Mouse (Mus musculus) neural tube, embryonic 11.5 days (tissue): ENCODE measurements around the gene Asb14. TPM values are rescaled to one million over a fixed set of nuclear protein-coding genes. Genes with fewer than 3 reads are reported as not detected.
"Not testable (repeated sequence)": the region's sequence is repeated elsewhere in the genome, so short reads cannot be mapped to it uniquely, and the experiment has no call there.

Experiments
- ATAC-seq: fragments of 200-750 bp; cut with Nextera tagmentation; 2 replicates; pipeline ENCODE4 v1.8.0; 2017; ENCODE audit warnings: moderate number of reproducible peaks, mild to moderate bottlenecking, moderate TSS enrichment, moderate library complexity; ENCODE audit not compliant: insufficient read depth, low FRiP score, low TSS enrichment
- DNase-seq: peaks from one replicate; pipeline ENCODE4 v3.0.0-alpha.2; 2015; ENCODE audit warnings: low spot score
- H3K27ac ChIP-seq: fragments of 300-500 bp; sonication (generic); 2 replicates; pipeline ENCODE4 v1.5.1; 2014; ENCODE audit warnings: low read depth, mild to moderate bottlenecking, low read length
- H3K27me3 ChIP-seq: fragments of 300-500 bp; sonication (generic); 2 replicates; pipeline ENCODE4 v1.6.1; 2014; ENCODE audit warnings: mild to moderate bottlenecking, low read length, mixed read lengths; ENCODE audit not compliant: control insufficient read depth, insufficient read depth
- H3K36me3 ChIP-seq: fragments of 300-500 bp; sonication (generic); 2 replicates; pipeline ENCODE4 v1.6.1; 2014; ENCODE audit warnings: mild to moderate bottlenecking, low read length, moderate library complexity, mixed read lengths; ENCODE audit not compliant: control insufficient read depth, insufficient read depth
- H3K4me1 ChIP-seq: fragments of 300-500 bp; sonication (generic); 2 replicates; pipeline ENCODE4 v1.6.1; 2014; ENCODE audit warnings: low read length, mixed read lengths; ENCODE audit not compliant: control insufficient read depth, insufficient read depth
- H3K4me2 ChIP-seq: fragments of 300-500 bp; sonication (generic); 2 replicates; pipeline ENCODE4 v1.6.1; 2014; ENCODE audit warnings: low read depth, mild to moderate bottlenecking, moderate library complexity
- H3K4me3 ChIP-seq: fragments of 300-500 bp; sonication (generic); 2 replicates; pipeline ENCODE4 v1.5.1; 2014; ENCODE audit warnings: low read depth, low read length
- H3K9ac ChIP-seq: fragments of 300-500 bp; sonication (generic); 2 replicates; pipeline ENCODE4 v1.6.1; 2014; ENCODE audit warnings: mild to moderate bottlenecking, low read length
- H3K9me3 ChIP-seq: fragments of 300-500 bp; sonication (generic); 2 replicates; pipeline ENCODE4 v1.6.1; 2016; ENCODE audit warnings: low read length; ENCODE audit not compliant: control insufficient read depth
- WGBS: fragments of 180-500 bp; shearing (Covaris S2); extraction: QIAGEN DNeasy Blood & Tissue Kit; methylation state at CpG from one replicate; pipeline ENCODE4 v1.1.7; 2014; 5-methylcytosine and 5-hydroxymethylcytosine counted together
- polyA plus RNA-seq: library from polyadenylated mRNA; unstranded; fragments of >200 nt; fragmentation: Nextera tagmentation; extraction: Ambion mirVana; gene quantifications from 2 replicates; pipeline ENCODE4 v1.2.1, GENCODE M21; 2014

The Asb14 gene
- polyA plus RNA-seq, 1 experiment from 2014 or later, result not detected

- no peak for DNase-seq
- Histone ChIP-seq H3K4me1 (no peaks in the 10 kb centered on the region), H3K27ac (no peak overlapping the region), H3K9ac (no peak overlapping the region), H3K4me3 (no peak overlapping the region), H3K9me3 (no peaks in the 10 kb centered on the region), H3K36me3 (no peaks in the 10 kb centered on the region), H3K4me2 (no peak overlapping the region), H3K27me3 (no peaks in the 10 kb centered on the region)
- no peak for ATAC-seq
- WGBS, result 55% methylated on average over 9 of the region's 9 CpGs
Measured at GRCm38 (mm10) chr14:26913681-26914268, 19.4 kb downstream of the Asb14 start.

GRCm38 (mm10) chr14:26919310-26919709 is 25.0 kb downstream of the Asb14 start:
- no peak for ATAC-seq
- Histone ChIP-seq H3K9ac (no peak overlapping the region), H3K4me1 (no peaks in the 10 kb centered on the region), H3K9me3 (no peaks in the 10 kb centered on the region), H3K27me3 (no peaks in the 10 kb centered on the region), H3K27ac (no peak overlapping the region), H3K4me3 (no peak overlapping the region), H3K36me3 (no peaks in the 10 kb centered on the region), H3K4me2 (no peak overlapping the region)
- no peak for DNase-seq
- WGBS, result 96% methylated on average over 3 of the region's 3 CpGs

GRCm38 (mm10) chr14:26923702-26924421 is 29.5 kb downstream of the Asb14 start:
- 93% methylated on average over 5 of the region's 5 CpGs for WGBS
- H3K27me3 ChIP-seq, result no peaks in the 10 kb centered on the region
- no peaks in the 10 kb centered on the region for H3K9me3 ChIP-seq

GRCm38 (mm10) chr14:26934891-26935290 is 40.5 kb downstream of the Asb14 start:
- H3K9me3 ChIP-seq, result no peaks in the 10 kb centered on the region
- no peak overlapping the region for H3K9ac ChIP-seq
- no peaks in the 10 kb centered on the region for H3K27me3 ChIP-seq
- 91% methylated on average over 3 of the region's 3 CpGs for WGBS
- no peak overlapping the region for H3K27ac ChIP-seq
- H3K4me1 ChIP-seq, result no peaks in the 10 kb centered on the region
- no peaks in the 10 kb centered on the region for H3K36me3 ChIP-seq
- no peak overlapping the region for H3K4me3 ChIP-seq
- no peak for DNase-seq
- ATAC-seq, result no peak
- no peak overlapping the region for H3K4me2 ChIP-seq

More at GRCm38 (mm10) chr14:26923702-26924421, 29.5 kb downstream of the Asb14 start:
- Histone ChIP-seq H3K4me2 (no peak overlapping the region), H3K4me3 (no peak overlapping the region), H3K4me1 (no peaks in the 10 kb centered on the region), H3K9ac (no peak overlapping the region), H3K36me3 (peaks cover 4% of the 10 kb centered on the region; the same call in 1 of the 2 replicates), H3K27ac (no peak overlapping the region)
- DNase-seq (no peak), ATAC-seq (no peak)

GRCm38 (mm10) chr14:26935558-26935957 is 41.2 kb downstream of the Asb14 start:
- Histone ChIP-seq H3K36me3 (no peaks in the 10 kb centered on the region), H3K4me1 (no peaks in the 10 kb centered on the region), H3K27me3 (no peaks in the 10 kb centered on the region), H3K27ac (no peak overlapping the region), H3K9ac (no peak overlapping the region), H3K4me2 (no peak overlapping the region), H3K4me3 (no peak overlapping the region), H3K9me3 (no peaks in the 10 kb centered on the region)
- no peak for DNase-seq
- WGBS, result 97% methylated on average over 4 of the region's 4 CpGs
- no peak for ATAC-seq

- 49% methylated on average over 2 of the region's 2 CpGs for WGBS
Measured at GRCm38 (mm10) chr14:26956139-26956538, 61.8 kb downstream of the Asb14 start.

GRCm38 (mm10) chr14:26960518-26960917 is 66.2 kb downstream of the Asb14 start:
- WGBS, result 83% methylated on average over 1 of the region's 1 CpGs
- H3K36me3 ChIP-seq, result no peaks in the 10 kb centered on the region

More at GRCm38 (mm10) chr14:26956139-26956538, 61.8 kb downstream of the Asb14 start:
- not testable (repeated sequence) for H3K27ac ChIP-seq, H3K9ac ChIP-seq, H3K9me3 ChIP-seq, H3K4me2 ChIP-seq, H3K4me3 ChIP-seq, ATAC-seq, H3K27me3 ChIP-seq, H3K4me1 ChIP-seq, DNase-seq, H3K36me3 ChIP-seq

More at GRCm38 (mm10) chr14:26960518-26960917, 66.2 kb downstream of the Asb14 start:
- no peak overlapping the region for H3K4me2 ChIP-seq
- no peaks in the 10 kb centered on the region for H3K4me1 ChIP-seq
- H3K9ac ChIP-seq, result no peak overlapping the region
- H3K27ac ChIP-seq, result no peak overlapping the region
- H3K27me3 ChIP-seq, result no peaks in the 10 kb centered on the region
- ATAC-seq (no peak), DNase-seq (no peak)
- no peak overlapping the region for H3K4me3 ChIP-seq
- no peaks in the 10 kb centered on the region for H3K9me3 ChIP-seq
